Mouse (Mus musculus) cerebellum, postnatal 4 days (tissue): ENCODE results near the gene P4htm.
"Not testable (repeated sequence)": the region's sequence is repeated elsewhere in the genome, so short reads cannot be mapped to it uniquely, and the experiment has no call there.

Source experiments
- DNase-seq, 2 experiments: peaks; one replicate each; pipeline ENCODE4 v3.0.0; 2022; ENCODE audit warnings: low spot score in 2 of 2, mixed read lengths in 1 of 2

Gene P4htm

DNA sequence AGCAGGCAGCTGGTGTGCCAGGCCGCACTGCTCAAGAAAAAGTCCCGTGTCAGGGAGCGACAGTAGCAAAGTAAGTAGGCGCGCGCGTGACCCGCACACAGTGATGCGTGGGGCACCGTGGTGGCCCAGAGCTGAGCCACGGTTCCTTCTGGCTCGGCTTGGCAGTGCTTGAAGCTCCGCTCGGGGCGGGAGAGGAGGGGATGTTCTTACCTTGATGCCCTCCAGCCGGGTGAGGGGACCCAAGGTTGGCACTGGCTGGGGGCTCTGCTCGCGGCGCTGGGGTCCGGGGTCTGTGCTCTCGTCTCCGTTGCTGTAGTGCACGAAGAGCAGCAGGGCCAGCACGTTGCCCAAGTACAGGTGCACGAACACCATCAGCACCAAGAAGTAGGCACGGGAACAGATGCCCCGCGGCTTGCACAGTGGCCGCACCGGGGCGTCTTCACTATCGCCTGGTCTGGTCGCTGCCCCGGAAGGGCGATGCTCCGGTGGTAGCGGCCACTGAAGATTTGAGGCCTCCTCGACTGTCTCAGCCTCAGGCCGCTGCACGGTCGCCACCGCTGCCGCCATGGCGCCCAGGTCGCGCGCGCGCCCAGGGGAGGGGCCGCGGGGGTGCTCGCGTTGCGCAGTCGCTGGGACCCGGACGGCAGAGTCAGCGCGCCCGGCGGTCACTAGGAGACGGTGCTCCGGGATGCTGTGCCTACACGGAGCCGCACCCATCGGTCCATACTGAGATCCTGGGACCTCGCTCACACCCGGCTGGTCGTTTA is at the start of gene P4htm:
Gene P4htm (minus strand): TSS at position 670 of the 767 bp plus-strand sequence.
- peak; percentile 41 to 66 for DNase-seq

DNA sequence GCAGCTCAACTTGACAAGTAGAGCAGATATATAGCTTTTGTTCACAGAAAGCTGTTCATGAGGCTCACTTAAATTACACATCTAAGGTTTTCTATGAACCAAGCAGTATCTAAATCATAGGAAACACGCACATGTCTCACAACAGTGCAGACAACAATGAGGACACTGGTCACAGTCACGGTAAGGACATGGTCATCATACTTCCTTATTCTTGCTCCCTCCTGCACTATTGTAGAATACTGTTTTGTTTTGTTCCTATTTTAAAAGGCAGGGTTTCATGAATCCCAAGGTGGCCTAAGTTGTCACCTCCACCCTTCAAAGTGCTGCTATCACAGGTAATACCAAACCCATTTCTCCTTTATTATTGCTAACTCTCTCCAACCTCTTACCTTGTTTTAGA is 42.4 kb upstream of the P4htm start:
- no peak for DNase-seq

DNA sequence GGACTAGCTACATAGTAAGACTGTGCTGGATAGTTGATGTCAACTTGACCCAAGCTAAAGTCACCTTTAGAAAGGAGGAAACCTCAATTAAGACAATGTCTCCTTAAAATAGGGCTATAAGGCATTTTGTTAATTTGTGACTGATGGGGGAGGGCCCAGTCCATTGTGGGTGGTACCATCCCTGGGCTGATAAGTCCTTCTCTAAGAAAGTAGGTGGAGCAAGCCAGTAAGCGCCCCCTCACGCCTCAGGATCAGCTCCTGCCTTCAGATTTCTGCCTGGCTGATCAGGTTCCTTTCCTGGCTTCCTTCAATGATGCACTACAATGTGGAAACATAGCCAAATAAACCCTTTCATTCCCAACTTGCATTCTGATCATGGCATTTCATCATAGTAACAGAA is 37.9 kb upstream of the P4htm start:
- no peak for DNase-seq

DNA sequence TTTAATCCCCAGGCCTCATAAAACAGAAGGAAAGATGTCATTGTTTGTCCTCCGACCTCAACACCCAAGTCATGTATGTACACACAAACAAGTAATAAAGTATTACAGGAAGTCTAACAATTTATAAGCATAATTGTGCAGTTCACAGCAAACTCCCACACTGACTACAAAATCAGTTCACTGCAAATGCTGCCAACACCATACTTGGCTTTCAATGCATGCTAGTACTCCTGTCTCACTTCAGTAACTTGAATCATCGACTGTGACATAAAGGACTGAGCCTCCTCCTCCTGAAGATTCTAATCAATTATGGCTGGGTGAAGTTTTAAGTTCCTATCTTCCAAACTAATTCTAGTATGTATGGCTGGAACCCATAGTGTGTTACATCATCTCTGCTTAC is 36.4 kb upstream of the P4htm start:
- no peak for DNase-seq

DNA sequence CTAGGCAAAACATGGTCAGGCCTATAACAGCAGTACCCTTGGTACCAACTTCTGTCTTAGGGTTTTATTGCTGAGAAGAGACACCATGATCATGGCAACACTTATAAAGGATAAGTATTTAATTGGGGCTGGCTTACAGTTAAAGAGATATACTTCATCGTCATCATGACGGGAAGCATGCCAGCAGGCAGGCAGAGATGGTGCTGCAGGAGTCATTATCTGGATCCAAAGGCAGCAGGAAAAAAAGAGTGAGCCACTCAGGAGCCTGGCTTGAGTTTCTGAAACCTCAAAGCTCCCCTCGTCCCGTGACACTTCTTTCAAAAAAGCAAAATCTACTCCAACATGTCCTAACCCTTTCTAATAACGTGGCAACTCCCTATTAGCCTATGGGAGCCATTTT is 34.9 kb upstream of the P4htm start:
- DNase-seq, result no peak

DNA sequence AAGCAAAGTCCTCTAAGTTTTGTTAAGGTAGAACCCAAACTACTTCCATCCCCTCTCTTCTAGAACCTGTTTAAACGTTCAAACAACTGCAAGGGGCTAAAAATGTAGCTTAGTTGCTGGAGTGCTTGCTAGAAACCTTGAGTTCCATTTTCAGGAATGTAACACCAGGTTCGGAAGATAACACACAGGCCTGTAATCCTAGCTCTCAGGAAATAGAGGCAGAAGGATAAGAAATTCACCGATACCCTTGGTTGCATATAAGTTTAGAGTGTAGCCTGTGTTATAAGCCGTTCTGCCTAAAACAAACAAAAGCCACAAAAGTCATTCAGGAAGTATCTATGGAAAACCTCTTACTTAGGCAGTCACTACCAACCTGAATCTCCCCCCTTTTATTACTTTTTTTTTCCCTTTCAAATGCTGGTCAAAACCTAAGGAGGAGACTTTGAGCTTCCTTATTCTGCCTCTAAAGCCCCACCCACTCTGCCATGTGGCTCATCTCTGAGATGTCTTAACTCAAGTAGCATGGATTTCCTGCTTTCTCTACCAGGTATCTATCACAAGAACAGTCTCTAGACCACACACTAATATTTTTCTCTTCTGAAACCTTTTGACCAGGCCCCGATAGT is 34.3 kb upstream of the P4htm start:
- DNase-seq, result no peak

DNA sequence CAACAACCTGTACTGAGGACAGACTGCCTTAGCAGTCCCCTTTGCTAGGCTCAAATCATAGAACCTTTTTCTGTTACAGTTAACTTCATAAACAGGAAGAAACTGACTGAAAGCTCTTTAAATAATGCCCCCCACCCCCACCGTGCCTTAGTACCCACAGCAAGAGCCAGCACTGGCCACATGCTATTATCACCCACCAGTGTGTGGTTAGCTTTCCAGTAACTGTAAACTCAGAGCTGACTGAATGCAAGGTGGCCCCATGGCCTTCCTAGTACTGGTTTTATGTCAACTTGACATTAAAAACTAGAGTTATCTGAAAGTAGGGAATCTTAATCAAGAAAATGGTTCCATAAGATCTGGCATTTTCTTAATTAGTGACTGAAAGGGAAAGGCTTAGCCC is 33.2 kb upstream of the P4htm start:
- DNase-seq, result no peak

DNA sequence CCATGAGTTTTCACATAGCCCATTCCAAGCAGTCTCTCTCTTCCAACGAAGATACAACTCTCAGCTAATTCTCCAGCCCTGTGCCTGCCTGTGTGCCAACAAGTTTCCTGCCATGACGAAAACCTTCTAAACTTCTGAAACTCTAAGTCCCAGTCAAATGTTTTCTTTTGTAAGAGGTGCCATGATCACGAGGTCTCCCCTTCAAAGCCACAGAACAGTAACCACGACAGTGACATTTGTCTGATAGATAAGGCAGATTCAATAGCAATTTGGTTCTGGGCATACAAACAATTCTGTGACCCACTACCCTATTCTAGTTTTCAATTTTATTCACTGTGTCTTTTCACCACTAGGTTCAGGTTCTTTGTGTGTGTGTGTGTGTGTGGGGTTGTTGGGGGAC is 30.7 kb upstream of the P4htm start:
- DNase-seq, result no peak

DNA sequence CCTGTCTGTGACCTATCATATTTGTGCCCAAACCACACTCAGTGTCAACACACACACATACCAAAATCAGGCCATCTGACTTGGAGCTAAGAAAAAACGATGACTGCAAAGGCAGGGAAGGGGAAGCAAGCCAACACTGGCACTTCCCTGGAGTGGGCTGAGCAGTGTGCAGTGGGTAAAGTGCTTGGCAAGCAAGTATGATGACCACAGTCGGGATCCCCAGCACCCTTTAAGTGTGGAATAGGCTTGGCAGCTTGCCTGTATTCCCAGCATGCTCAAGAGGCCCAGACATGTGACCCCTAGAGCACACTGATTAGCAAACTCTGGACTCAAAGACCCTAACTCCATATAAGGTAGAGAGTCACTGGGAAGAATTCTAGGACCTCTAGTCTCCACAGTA is 29.0 kb upstream of the P4htm start:
- DNase-seq, result no peak

DNA sequence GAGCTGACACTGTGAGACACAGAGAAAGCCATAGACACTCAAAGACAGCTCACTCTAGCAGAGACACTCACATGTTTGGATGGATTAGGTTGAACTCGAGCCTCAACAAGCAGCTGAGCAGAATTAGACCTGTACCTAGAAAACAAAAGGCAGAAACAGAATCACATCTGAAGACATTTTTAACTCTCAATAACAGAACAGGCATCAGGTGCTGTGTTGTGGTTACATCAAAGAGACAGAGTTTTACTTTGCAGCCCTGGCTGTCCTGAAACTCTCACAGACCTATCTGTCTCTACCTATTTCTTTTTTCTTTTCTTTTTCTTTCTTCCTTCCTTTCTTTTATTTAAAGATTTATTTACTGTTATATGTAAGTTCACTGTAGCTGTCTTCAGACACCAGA is 19.8 kb upstream of the P4htm start:
- no peak for DNase-seq

DNA sequence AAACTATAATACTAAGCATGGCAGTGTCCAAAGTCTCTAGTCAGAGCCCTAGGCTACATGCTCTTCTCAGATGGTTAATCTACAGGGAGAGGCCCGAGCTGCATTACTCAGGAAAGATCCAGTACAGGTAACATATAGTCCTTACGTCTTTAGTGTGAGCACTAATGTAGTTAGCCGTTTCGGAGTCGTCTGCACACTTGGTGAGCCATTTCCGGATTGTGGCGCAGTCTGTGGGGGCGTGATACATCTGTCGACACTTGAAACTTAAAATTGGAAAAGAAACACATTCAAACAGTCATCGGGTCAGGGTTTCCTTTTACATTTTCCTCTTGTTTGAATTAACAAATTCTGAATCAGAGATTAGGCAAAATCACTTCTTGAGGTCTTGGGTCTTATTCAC is 14.0 kb upstream of the P4htm start:
- no peak for DNase-seq

DNA sequence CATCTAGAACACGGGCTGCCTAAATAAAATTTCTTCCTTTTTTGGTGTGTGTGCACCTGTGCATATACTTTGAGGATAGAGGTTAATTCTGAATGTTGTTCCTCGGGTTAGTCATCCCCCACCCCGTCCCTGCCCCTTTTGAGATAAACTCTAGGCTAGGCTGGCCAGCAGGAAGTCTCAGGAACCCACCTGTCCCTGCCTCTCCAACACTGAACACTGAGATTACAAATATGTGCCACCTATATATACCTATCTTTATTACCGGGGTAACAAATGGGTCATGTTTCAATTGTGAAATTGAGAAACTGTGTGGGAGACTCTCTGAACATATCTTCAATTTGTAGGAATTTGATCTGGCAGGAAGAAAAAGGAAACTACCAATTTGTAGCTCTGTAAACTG is 11.4 kb upstream of the P4htm start:
- no peak for DNase-seq

DNA sequence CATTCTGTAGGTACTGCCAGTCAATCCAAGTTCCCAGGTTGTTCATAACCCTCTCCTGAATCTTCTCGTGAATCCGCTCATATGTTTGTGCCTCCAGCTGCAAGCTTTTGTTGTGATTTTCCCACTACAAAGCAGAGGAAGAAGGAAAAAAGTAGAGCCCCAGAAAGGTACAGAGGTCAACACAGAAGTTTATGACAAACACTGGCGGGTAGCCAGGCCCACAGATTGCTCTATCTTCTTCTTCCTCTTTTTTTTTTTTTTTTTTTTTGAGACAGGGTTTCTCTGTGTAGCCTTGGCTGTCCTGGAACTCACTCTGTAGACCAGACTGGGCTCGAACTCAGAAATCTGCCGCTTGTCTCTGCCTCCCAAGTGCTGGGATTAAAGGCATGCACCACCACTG is 10.5 kb upstream of the P4htm start:
- not testable (repeated sequence) for DNase-seq

DNA sequence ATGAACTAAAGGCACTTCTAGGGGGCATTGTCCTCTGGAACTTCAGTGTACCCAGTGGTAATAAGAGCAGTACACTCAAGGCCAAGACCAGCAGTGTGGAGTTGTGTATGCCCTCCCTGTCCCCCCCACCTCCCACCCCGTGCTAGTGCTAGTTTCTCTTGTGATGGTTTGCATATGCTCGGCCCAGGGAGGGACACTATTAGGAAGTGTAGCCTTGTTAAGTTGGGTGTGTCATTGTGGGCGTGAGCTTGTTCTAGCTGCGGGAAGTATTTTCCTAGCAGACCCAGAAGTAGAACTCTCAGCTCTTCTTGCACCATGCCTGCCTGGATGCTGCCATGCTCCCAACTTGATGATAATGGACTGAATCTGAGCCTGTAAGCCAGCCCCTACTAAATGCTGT is 4.5 kb upstream of the P4htm start:
- DNase-seq, result no peak

DNA sequence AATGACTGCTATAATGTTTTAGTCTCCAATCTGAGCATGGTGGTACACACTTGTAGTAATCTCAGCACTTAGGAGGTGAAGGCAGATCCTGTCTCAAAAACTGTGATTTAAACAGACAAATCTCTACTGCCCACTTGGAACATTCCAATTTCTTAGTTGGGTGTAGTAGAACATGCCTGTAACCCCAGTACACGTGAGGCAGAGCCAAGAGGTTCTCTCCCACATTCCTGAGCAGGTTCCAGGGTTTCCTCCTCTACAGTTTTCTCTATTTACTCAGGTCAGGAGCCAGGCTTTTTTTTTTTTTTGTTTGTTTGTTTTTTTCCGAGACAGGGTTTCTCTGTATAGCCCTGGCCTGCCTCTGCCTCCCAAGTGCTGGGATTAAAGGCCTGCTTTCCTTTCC is 2.5 kb upstream of the P4htm start:
- DNase-seq, result no peak

DNA sequence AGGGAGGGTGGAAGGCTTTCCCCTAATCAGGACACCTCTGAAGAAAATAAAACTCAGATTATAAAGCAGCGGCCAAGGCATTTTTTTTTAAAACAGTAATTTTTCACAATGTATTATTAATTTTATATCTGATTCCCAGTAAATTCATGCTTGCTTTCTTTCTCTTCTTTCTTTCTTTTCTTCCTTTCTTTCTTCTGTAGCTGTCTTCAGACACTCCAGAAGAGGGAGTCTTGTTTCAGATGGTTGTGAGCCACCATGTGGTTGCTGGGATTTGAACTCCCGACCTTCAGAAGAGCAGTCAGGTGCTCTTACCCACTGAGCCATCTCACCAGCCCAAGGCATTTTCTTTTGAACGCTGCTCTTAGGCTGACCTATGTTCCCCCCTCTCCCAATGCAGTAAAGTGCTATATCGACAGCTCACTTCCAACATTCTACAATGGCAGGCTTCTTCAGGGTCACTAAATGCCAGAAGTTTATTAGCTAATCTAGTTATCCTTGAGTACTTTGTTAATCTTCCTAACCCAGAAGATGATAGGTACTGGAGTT is 1.6 kb upstream of the P4htm start:
- DNase-seq, result no peak

DNA sequence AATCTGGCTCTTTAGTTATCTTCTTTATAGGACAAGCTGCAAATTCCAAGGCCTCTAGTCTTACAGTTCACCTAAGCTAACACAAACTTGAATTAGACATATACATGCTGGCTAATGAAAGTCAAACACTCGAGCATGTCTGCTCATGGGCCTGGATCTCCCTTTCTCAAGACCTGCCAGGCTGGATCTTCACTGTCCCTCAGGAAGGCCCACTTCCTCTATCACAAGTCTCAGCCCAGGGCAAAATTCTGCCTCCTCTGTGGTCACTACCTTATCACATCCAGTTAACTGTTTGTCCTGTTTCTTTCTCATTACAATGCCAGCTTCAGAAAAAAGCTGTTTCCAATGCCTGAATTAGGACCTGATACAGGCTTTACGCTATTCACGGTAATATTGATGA is 3.1 kb downstream of the P4htm start:
- DNase-seq, result no peak

DNA sequence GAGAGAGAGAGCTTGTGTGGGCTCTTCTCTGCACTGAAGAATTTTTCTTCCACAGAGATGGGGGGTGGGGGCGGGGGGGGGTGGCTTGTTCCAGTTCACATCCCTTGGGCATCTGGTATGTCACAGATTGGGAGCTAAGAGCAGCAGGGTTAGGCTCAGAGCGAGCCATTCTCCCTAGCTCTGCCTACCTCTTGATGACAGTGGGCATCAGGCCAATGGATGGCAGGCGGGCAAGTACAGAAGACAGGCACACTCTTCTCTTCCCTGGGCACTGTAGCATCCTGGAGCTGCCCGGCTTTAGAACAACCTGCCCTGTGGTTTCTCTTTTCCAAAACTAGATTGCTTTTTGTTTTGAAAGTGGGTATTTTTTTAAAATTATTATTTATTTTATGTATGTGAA is 6.0 kb downstream of the P4htm start:
- no peak for DNase-seq

DNA sequence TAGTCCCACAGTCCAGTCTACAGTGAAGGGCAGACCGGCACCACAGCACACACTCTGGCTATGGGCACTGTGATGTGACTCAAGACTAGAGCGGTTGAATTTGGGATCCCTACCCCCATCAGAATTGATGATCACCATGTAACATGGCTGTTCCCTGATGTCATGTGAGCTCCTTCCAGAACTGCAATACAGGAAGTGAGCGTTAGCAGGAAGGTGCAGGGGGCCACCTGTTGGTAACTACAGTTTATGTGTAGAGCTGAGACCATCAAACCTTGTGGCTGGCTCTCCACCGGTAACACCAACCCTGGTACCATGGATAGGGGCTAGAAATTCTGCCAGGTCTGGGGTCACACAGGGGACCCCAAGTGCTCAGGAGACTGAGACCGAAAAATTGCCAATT is 8.2 kb downstream of the P4htm start:
- peak in 1 of 2 experiments; percentile 17 for DNase-seq

DNA sequence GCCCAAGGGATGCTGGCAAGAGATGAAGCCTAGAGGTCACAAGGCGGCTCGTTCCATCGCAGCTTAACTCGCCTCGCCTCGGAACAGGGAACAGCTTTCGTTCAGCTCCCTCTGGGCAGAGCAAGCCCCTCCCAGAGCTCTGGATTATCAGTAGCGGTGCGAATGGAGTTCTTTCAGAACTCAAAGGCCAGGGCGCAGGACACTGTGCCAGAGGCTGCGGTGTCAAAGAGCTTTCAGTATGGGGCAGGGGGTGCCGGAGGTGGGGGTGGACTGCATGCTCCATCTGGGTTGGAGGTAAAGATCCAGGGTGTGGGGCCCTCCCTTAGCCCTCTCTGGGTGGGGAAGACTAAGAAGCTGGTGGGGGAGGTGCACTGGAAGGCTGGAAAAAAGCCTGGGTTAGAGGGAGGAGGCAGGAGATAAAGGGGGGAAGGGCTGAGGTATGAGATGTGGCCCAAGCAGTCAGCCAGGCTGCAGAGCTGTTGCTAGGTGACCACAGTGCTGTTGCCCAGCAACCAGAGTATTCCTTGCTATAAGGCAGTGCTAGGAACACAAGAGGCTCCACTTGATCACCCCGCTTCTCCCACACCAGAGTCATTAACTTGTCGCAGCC is 9.8 kb downstream of the P4htm start:
- DNase-seq, result peak; percentile 61 to 74

DNA sequence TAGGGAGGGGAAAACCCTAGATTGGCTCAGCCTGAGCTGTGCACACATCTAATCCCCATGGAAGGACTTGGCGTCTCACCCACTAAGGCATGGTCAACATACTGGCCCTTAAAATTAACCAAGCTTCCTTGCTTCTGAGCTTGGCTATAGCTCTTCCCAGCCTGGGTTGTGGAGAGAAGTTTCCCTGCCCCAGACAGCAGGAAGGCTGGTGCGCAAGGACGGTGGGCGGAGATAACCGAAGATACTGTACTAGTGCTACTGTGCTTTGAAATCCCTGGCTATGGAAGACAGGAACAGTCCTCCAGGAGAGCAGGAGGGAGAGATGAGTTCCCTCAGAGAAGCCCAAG is 18.1 kb downstream of the P4htm start:
- no peak for DNase-seq

DNA sequence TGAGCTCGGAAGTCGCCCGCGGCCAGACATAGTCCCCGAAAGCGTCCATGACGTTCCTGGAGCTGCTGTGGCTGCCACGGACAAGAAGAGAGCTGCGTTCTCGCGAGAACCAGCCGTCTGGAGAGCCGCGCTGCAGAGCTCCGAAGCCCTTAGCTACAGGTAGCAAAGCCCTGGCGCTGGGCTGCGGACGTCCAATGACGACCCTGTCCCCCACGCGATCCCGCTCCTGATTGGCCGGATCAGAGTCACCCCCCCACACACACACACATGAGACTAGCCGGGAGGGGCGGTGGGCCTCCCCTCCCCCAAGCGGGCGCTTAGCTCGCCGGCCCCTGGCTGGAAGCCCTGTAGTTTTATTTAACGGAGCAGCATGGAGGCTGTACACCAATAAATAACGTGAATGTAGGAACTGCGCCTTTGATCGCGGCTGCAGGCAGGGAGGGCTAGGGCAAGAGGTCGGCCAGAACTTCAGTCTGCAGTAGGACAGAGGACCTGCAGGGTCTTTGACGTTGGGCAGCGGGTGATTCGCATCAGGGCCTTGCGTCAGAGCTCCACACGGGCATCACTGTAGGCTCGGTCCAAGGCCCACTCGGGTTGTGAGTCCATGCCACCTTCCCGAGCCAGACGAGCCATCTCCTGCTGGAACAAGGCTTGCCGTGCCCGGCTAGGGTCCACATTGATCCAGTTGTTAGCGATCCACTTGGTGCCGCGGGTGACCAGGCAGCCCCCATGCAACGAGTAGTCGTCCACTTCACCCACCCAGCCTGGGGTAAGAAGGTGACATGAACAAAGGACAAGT is 18.7 kb downstream of the P4htm start, which contains the start of gene Wdr6:
Gene Wdr6 (minus strand): TSS at position 195 of the 799 bp plus-strand sequence.
- peak; percentile 88 to 92 for DNase-seq
